Mouse (Mus musculus): ENCODE measurements around the gene Dusp1. TPM values are rescaled to one million over a fixed set of nuclear protein-coding genes. Genes with fewer than 3 reads are reported as not detected.

Dusp1 gene
- polyA plus RNA-seq, 1 experiment from 2014 or later: 45.8 TPM

GRCm38 (mm10) chr17:26562292-26562691 lies 364 bp upstream of the Dusp1 start:
- H3K4me1 ChIP-seq (ENCODE audit: control insufficient read depth, insufficient read depth, low read length): peaks cover 23% of the 10 kb centered on the region
- peak overlapping the region; percentile 53 for H3K4me3 ChIP-seq (replicated peaks; ENCODE audit: low read depth, low read length)
- DNase-seq (no peak), ATAC-seq (ENCODE audit: low FRiP score, low TSS enrichment) (no peak)
- H3K9me3 ChIP-seq (ENCODE audit: control insufficient read depth, low read length): no peaks in the 10 kb centered on the region; the same call in 1 of the 2 replicates
- peak overlapping the region; percentile 79; the same call in 1 of the 2 replicates for H3K27ac ChIP-seq (replicated peaks; ENCODE audit: low read depth, low read length)
- no peaks in the 10 kb centered on the region for H3K27me3 ChIP-seq (ENCODE audit: control insufficient read depth, insufficient read depth, low read length)
- H3K36me3 ChIP-seq (ENCODE audit: control insufficient read depth, insufficient read depth, low read length): peaks cover 24% of the 10 kb centered on the region
- WGBS: 66% methylated on average over 4 of the region's 4 CpGs
- H3K4me2 ChIP-seq (ENCODE audit: low read length): peak overlapping the region; percentile 93
- H3K9ac ChIP-seq (replicated peaks; ENCODE audit: low read length): peak overlapping the region; percentile 69

- H3K4me2 ChIP-seq (ENCODE audit: low read length): peak within 1 kb of the TSS; percentile 93
- no peaks in the 10 kb centered on the region; the same call in 1 of the 2 replicates for H3K9me3 ChIP-seq (ENCODE audit: control insufficient read depth, low read length)
- peak within 1 kb of the TSS; percentile 53 for H3K4me3 ChIP-seq (replicated peaks; ENCODE audit: low read depth, low read length)
- DNase-seq (peak; percentile 96), ATAC-seq (ENCODE audit: low FRiP score, low TSS enrichment) (peak; percentile 94)
- H3K9ac ChIP-seq (replicated peaks; ENCODE audit: low read length): peak within 1 kb of the TSS; percentile 69
- peaks cover 18% of the 10 kb centered on the region for H3K36me3 ChIP-seq (ENCODE audit: control insufficient read depth, insufficient read depth, low read length)
- no peaks in the 10 kb centered on the region for H3K27me3 ChIP-seq (ENCODE audit: control insufficient read depth, insufficient read depth, low read length)
- peak within 1 kb of the TSS; percentile 79 for H3K27ac ChIP-seq (replicated peaks; ENCODE audit: low read depth, low read length)
- WGBS: under 1% methylated on average over 35 of the region's 36 CpGs
- peaks cover 23% of the 10 kb centered on the region for H3K4me1 ChIP-seq (ENCODE audit: control insufficient read depth, insufficient read depth, low read length)
Measured at GRCm38 (mm10) chr17:26561290-26561640, 663 bp downstream of the Dusp1 start, which contains the start of gene Ergic1. Ergic1 (plus strand) TSS chr17:26561489.

GRCm38 (mm10) chr17:26560526-26561289 lies 1.2 kb downstream of the Dusp1 start:
- 34% methylated on average over 9 of the region's 9 CpGs for WGBS
- Histone ChIP-seq H3K4me3 (replicated peaks; ENCODE audit: low read depth, low read length) (peak overlapping the region; percentile 53), H3K9ac (replicated peaks; ENCODE audit: low read length) (peak overlapping the region; percentile 69), H3K4me2 (ENCODE audit: low read length) (peak overlapping the region; percentile 93), H3K9me3 (ENCODE audit: control insufficient read depth, low read length) (no peaks in the 10 kb centered on the region), H3K27ac (replicated peaks; ENCODE audit: low read depth, low read length) (peak overlapping the region; percentile 79), H3K36me3 (ENCODE audit: control insufficient read depth, insufficient read depth, low read length) (peaks cover 17% of the 10 kb centered on the region), H3K27me3 (ENCODE audit: control insufficient read depth, insufficient read depth, low read length) (no peaks in the 10 kb centered on the region), H3K4me1 (ENCODE audit: control insufficient read depth, insufficient read depth, low read length) (peaks cover 23% of the 10 kb centered on the region)
- peak; percentile 38; the same call in 1 of the 2 replicates for ATAC-seq (ENCODE audit: low FRiP score, low TSS enrichment)
- peak; percentile 8 for DNase-seq

- ATAC-seq (ENCODE audit: low FRiP score, low TSS enrichment) (no peak), DNase-seq (no peak)
- Histone ChIP-seq H3K4me2 (ENCODE audit: low read length) (no peak overlapping the region), H3K27ac (replicated peaks; ENCODE audit: low read depth, low read length) (no peak overlapping the region), H3K27me3 (ENCODE audit: control insufficient read depth, insufficient read depth, low read length) (no peaks in the 10 kb centered on the region), H3K4me3 (replicated peaks; ENCODE audit: low read depth, low read length) (no peak overlapping the region), H3K9ac (replicated peaks; ENCODE audit: low read length) (no peak overlapping the region), H3K36me3 (ENCODE audit: control insufficient read depth, insufficient read depth, low read length) (no peaks in the 10 kb centered on the region), H3K9me3 (ENCODE audit: control insufficient read depth, low read length) (no peaks in the 10 kb centered on the region), H3K4me1 (ENCODE audit: control insufficient read depth, insufficient read depth, low read length) (no peaks in the 10 kb centered on the region)
- WGBS: 81% methylated on average over 3 of the region's 3 CpGs
Measured at GRCm38 (mm10) chr17:26553033-26553432, 8.9 kb downstream of the Dusp1 start.

- Histone ChIP-seq H3K4me3 (replicated peaks; ENCODE audit: low read depth, low read length) (no peak overlapping the region), H3K36me3 (ENCODE audit: control insufficient read depth, insufficient read depth, low read length) (no peaks in the 10 kb centered on the region), H3K4me2 (ENCODE audit: low read length) (no peak overlapping the region), H3K9me3 (ENCODE audit: control insufficient read depth, low read length) (no peaks in the 10 kb centered on the region), H3K27ac (replicated peaks; ENCODE audit: low read depth, low read length) (no peak overlapping the region), H3K27me3 (ENCODE audit: control insufficient read depth, insufficient read depth, low read length) (no peaks in the 10 kb centered on the region), H3K4me1 (ENCODE audit: control insufficient read depth, insufficient read depth, low read length) (no peaks in the 10 kb centered on the region), H3K9ac (replicated peaks; ENCODE audit: low read length) (no peak overlapping the region)
- ATAC-seq (ENCODE audit: low FRiP score, low TSS enrichment) (no peak), DNase-seq (no peak)
- 90% methylated on average over 6 of the region's 6 CpGs for WGBS
Measured at GRCm38 (mm10) chr17:26551104-26551503, 10.8 kb downstream of the Dusp1 start.

- H3K4me1 ChIP-seq (ENCODE audit: control insufficient read depth, insufficient read depth, low read length): no peaks in the 10 kb centered on the region
- H3K36me3 ChIP-seq (ENCODE audit: control insufficient read depth, insufficient read depth, low read length): no peaks in the 10 kb centered on the region
- no peak overlapping the region for H3K4me3 ChIP-seq (replicated peaks; ENCODE audit: low read depth, low read length)
- 0 out of 2 replicates have a peak overlapping the region, but pooled peaks have one; percentile 9 for H3K9ac ChIP-seq (replicated peaks; ENCODE audit: low read length)
- H3K9me3 ChIP-seq (ENCODE audit: control insufficient read depth, low read length): no peaks in the 10 kb centered on the region
- no peak overlapping the region for H3K27ac ChIP-seq (replicated peaks; ENCODE audit: low read depth, low read length)
- no peaks in the 10 kb centered on the region for H3K27me3 ChIP-seq (ENCODE audit: control insufficient read depth, insufficient read depth, low read length)
- WGBS: 12% methylated on average over 12 of the region's 12 CpGs
- DNase-seq (no peak), ATAC-seq (ENCODE audit: low FRiP score, low TSS enrichment) (no peak)
- no peak overlapping the region for H3K4me2 ChIP-seq (ENCODE audit: low read length)
Measured at GRCm38 (mm10) chr17:26549148-26549809, 12.6 kb downstream of the Dusp1 start.

GRCm38 (mm10) chr17:26548566-26548965 lies 13.4 kb downstream of the Dusp1 start:
- H3K27ac ChIP-seq (replicated peaks; ENCODE audit: low read depth, low read length): no peak overlapping the region
- no peak overlapping the region for H3K9ac ChIP-seq (replicated peaks; ENCODE audit: low read length)
- no peaks in the 10 kb centered on the region for H3K9me3 ChIP-seq (ENCODE audit: control insufficient read depth, low read length)
- no peaks in the 10 kb centered on the region for H3K27me3 ChIP-seq (ENCODE audit: control insufficient read depth, insufficient read depth, low read length)
- 12% methylated on average over 5 of the region's 5 CpGs for WGBS
- no peak overlapping the region for H3K4me3 ChIP-seq (replicated peaks; ENCODE audit: low read depth, low read length)
- ATAC-seq (ENCODE audit: low FRiP score, low TSS enrichment): no peak
- H3K4me2 ChIP-seq (ENCODE audit: low read length): no peak overlapping the region
- H3K4me1 ChIP-seq (ENCODE audit: control insufficient read depth, insufficient read depth, low read length): no peaks in the 10 kb centered on the region
- no peaks in the 10 kb centered on the region for H3K36me3 ChIP-seq (ENCODE audit: control insufficient read depth, insufficient read depth, low read length)
- DNase-seq: no peak

- Histone ChIP-seq H3K9me3 (ENCODE audit: control insufficient read depth, low read length) (no peaks in the 10 kb centered on the region), H3K36me3 (ENCODE audit: control insufficient read depth, insufficient read depth, low read length) (no peaks in the 10 kb centered on the region), H3K27me3 (ENCODE audit: control insufficient read depth, insufficient read depth, low read length) (no peaks in the 10 kb centered on the region), H3K27ac (replicated peaks; ENCODE audit: low read depth, low read length) (no peak overlapping the region), H3K9ac (replicated peaks; ENCODE audit: low read length) (no peak overlapping the region), H3K4me3 (replicated peaks; ENCODE audit: low read depth, low read length) (no peak overlapping the region), H3K4me1 (ENCODE audit: control insufficient read depth, insufficient read depth, low read length) (no peaks in the 10 kb centered on the region), H3K4me2 (ENCODE audit: low read length) (no peak overlapping the region)
- DNase-seq: no peak
- WGBS: 33% methylated on average over 7 of the region's 7 CpGs
- no peak for ATAC-seq (ENCODE audit: low FRiP score, low TSS enrichment)
Measured at GRCm38 (mm10) chr17:26547771-26548170, 14.2 kb downstream of the Dusp1 start.

Measured in midbrain, embryonic 14.5 days (tissue).